Mouse (Mus musculus) ES-Bruce4 (cell line): ENCODE results near the gene Gng4.

ENCODE experiments used
- CTCF ChIP-seq: IDR thresholded peaks from one replicate; pipeline ENCODE4 v1.8.1; 2011; ENCODE audit warnings: low read depth, low read length
- EP300 ChIP-seq: IDR thresholded peaks from 2 replicates; pipeline ENCODE4 v1.6.1; 2011; ENCODE audit warnings: low read depth, low read length; ENCODE audit not compliant: insufficient read depth
- POLR2A ChIP-seq: IDR thresholded peaks from one replicate; pipeline ENCODE4 v1.8.1; 2011; ENCODE audit warnings: low read length; ENCODE audit not compliant: insufficient read depth

DNA sequence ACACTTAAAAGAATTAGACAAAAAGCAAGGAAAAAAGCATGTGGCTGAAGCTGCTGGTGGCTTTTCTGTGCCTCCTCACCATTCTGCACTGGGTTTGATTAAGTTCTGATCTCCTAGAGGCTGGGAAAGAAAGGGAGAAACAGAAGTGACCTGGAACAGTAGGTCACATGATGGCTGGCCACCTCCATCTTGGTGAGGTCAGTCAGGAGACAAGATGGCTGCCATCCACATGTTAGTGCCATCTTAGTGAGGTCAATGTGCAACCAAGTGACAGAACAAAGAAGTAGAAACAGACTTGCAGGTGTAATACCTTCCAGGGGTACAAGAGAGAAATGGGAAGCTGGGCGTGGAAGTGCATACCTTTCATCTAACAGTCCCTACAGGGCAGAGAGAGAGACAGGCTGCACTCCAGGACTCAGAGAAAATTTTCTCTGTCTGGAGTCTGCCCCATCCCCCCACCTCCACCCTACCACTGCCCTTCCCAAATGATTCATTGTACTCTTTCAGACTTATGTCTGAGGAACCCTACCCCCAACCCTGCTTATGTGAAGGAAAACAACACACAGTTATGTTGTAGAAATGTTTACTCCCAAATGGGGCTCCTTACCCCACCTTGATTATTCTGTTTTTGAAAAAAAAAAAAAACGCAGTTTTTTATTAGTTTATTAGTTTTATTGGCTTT lies 83.4 kb downstream of the Gng4 start:
- TF ChIP-seq POLR2A (no peak), CTCF (no peak), EP300 (no peak)
